Mouse (Mus musculus): ENCODE measurements around the gene Olfr1500. TPM values are rescaled to one million over a fixed set of nuclear protein-coding genes. Genes with fewer than 3 reads are reported as not detected.
A peak's percentile ranks its signal among the peaks of the same experiment; 100 is the strongest.
"Not testable (repeated sequence)": the region's sequence is repeated elsewhere in the genome, so short reads cannot be mapped to it uniquely, and the experiment has no call there.

Olfr1500 gene
- polyA plus RNA-seq (2016; fragmentation: Nextera tagmentation; extraction: Ambion mirVana) = not detected in 2 replicates

- H3K4me3 ChIP-seq = no peak within 1 kb of the TSS
- H3K27ac ChIP-seq (replicated peaks) = no peak within 1 kb of the TSS
- no peaks in the 10 kb centered on the region for H3K27me3 ChIP-seq
- H3K9me3 ChIP-seq = no peaks in the 10 kb centered on the region
- H3K9ac ChIP-seq (replicated peaks) = no peak within 1 kb of the TSS
- H3K4me1 ChIP-seq = no peaks in the 10 kb centered on the region
- H3K36me3 ChIP-seq = no peaks in the 10 kb centered on the region
- no peak for ATAC-seq (ENCODE audit: low FRiP score, low read depth)
- no peak within 1 kb of the TSS for H3K4me2 ChIP-seq (replicated peaks)
Observed at GRCm38 (mm10) chr19:13830388-13830787, at the start of gene Olfr1500. TSS of gene Olfr1500 (minus strand) at chr19:13830488.

GRCm38 (mm10) chr19:13861495-13861894 is 31.2 kb upstream of the Olfr1500 start, which contains the start of gene Olfr1502:
TSS of gene Olfr1502 (plus strand) at chr19:13861795.
- Histone ChIP-seq H3K9ac (replicated peaks) (no peak within 1 kb of the TSS), H3K9me3 (no peaks in the 10 kb centered on the region), H3K4me3 (no peak within 1 kb of the TSS), H3K4me2 (replicated peaks) (no peak within 1 kb of the TSS), H3K27me3 (no peaks in the 10 kb centered on the region), H3K36me3 (no peaks in the 10 kb centered on the region), H3K27ac (replicated peaks) (no peak within 1 kb of the TSS), H3K4me1 (no peaks in the 10 kb centered on the region)
- no peak for ATAC-seq (ENCODE audit: low FRiP score, low read depth)
- 89% methylated on average over 1 of the region's 1 CpGs for WGBS

- H3K4me3 ChIP-seq; H3K9me3 ChIP-seq; ATAC-seq (ENCODE audit: low FRiP score, low read depth); H3K4me1 ChIP-seq; H3K9ac ChIP-seq (replicated peaks); H3K27me3 ChIP-seq; H3K27ac ChIP-seq (replicated peaks); H3K36me3 ChIP-seq; H3K4me2 ChIP-seq (replicated peaks): not testable (repeated sequence)
Observed at GRCm38 (mm10) chr19:13850592-13850991, 20.3 kb upstream of the Olfr1500 start, which contains the start of gene Olfr1501. TSS of gene Olfr1501 (minus strand) at chr19:13850692.

DNA sequence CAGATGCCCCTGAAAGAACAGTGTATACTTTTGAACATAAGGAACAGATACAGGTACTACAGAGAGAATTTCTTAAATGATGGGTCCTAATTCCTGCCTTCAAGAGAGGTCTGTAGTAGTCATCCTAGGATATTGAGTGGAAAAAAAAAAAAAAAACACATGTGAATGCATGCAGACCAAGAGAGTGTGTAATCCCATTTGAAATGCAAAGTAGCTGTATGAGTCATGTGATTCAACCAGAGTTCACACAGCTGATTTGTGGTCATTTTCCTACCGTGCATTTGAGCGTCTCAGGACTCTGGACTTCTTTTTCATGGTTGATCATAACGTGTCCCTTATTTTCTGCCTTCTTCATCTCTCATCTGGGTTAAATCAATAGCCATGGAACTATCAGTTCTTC is 1.8 kb downstream of the Olfr1500 start:
- Histone ChIP-seq H3K27ac (replicated peaks) (no peak overlapping the region), H3K27me3 (no peaks in the 10 kb centered on the region), H3K4me3 (no peak overlapping the region), H3K9ac (replicated peaks) (no peak overlapping the region), H3K4me1 (no peaks in the 10 kb centered on the region), H3K4me2 (replicated peaks) (no peak overlapping the region), H3K9me3 (no peaks in the 10 kb centered on the region), H3K36me3 (no peaks in the 10 kb centered on the region)
- ATAC-seq (ENCODE audit: low FRiP score, low read depth) = peak; percentile 54; the same call in 1 of the 2 replicates
- 68% methylated on average over 3 of the region's 3 CpGs for WGBS

DNA sequence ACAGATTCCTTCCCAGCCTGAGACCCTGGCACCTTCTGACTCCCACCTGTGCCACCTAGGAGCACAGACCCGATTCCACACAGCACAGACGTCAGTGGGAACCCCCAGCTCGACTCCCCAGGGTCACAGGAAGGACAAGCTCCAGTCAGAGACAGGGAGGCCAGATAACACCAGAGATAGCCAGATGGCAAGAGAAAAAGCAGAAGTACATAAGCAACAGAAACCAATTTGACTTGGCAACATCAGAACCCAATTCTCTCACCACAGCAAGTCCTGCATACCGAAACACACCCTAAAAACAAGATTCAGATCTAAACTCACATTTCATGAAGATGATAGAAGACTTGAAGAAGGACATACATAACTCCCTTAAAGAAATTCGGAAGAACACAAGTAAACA is 9.4 kb downstream of the Olfr1500 start:
- Histone ChIP-seq H3K4me2 (replicated peaks) (no peak overlapping the region), H3K4me1 (no peaks in the 10 kb centered on the region), H3K36me3 (no peaks in the 10 kb centered on the region), H3K27me3 (no peaks in the 10 kb centered on the region), H3K9ac (replicated peaks) (no peak overlapping the region), H3K9me3 (no peaks in the 10 kb centered on the region), H3K27ac (replicated peaks) (no peak overlapping the region), H3K4me3 (no peak overlapping the region)
- ATAC-seq (ENCODE audit: low FRiP score, low read depth) = no peak
- 71% methylated on average over 5 of the region's 5 CpGs for WGBS

GRCm38 (mm10) chr19:13819347-13819746 is 10.9 kb downstream of the Olfr1500 start, which contains the start of gene Olfr1499:
TSS of gene Olfr1499 (minus strand) at chr19:13819447.
- ATAC-seq (ENCODE audit: low FRiP score, low read depth) = no peak
- H3K36me3 ChIP-seq = no peaks in the 10 kb centered on the region
- no peak within 1 kb of the TSS for H3K27ac ChIP-seq (replicated peaks)
- no peaks in the 10 kb centered on the region for H3K27me3 ChIP-seq
- H3K9me3 ChIP-seq = no peaks in the 10 kb centered on the region
- H3K4me3 ChIP-seq = no peak within 1 kb of the TSS
- no peak within 1 kb of the TSS for H3K4me2 ChIP-seq (replicated peaks)
- no peaks in the 10 kb centered on the region for H3K4me1 ChIP-seq
- H3K9ac ChIP-seq (replicated peaks) = no peak within 1 kb of the TSS

DNA sequence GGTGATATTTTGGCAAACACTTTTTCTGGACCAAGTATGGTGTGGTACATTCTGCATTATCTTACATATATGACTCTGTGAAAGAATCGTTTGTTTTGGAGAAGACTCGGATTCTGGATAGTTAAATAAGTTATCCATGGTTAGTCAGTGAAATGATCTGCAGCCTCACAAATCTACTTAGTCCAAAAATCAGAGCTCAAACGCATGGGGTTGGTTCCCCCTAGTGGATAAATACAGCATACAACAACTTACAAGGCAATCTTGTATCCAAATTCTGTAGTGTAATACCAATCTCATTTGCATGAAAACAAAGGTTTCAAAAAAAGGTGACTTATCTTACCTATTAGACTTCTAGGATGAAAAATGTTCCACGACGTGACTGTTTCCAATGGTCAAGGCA is 11.5 kb downstream of the Olfr1500 start:
- ATAC-seq (ENCODE audit: low FRiP score, low read depth) = no peak
- Histone ChIP-seq H3K4me1 (no peaks in the 10 kb centered on the region), H3K4me2 (replicated peaks) (no peak overlapping the region), H3K27me3 (no peaks in the 10 kb centered on the region), H3K9me3 (no peaks in the 10 kb centered on the region), H3K36me3 (no peaks in the 10 kb centered on the region), H3K9ac (replicated peaks) (no peak overlapping the region), H3K4me3 (no peak overlapping the region), H3K27ac (replicated peaks) (no peak overlapping the region)
- 30% methylated on average over 5 of the region's 5 CpGs for WGBS

GRCm38 (mm10) chr19:13812823-13813222 is 17.5 kb downstream of the Olfr1500 start:
- Histone ChIP-seq H3K27ac (replicated peaks) (no peak overlapping the region), H3K4me1 (no peaks in the 10 kb centered on the region), H3K4me3 (no peak overlapping the region), H3K27me3 (no peaks in the 10 kb centered on the region), H3K4me2 (replicated peaks) (no peak overlapping the region), H3K36me3 (no peaks in the 10 kb centered on the region), H3K9me3 (no peaks in the 10 kb centered on the region), H3K9ac (replicated peaks) (no peak overlapping the region)
- no peak for ATAC-seq (ENCODE audit: low FRiP score, low read depth)
- 68% methylated on average over 2 of the region's 2 CpGs for WGBS

GRCm38 (mm10) chr19:13805486-13805885 is 24.8 kb downstream of the Olfr1500 start:
- H3K4me3 ChIP-seq; H3K9ac ChIP-seq (replicated peaks); H3K27ac ChIP-seq (replicated peaks); H3K27me3 ChIP-seq; H3K4me1 ChIP-seq; H3K4me2 ChIP-seq (replicated peaks); H3K9me3 ChIP-seq; H3K36me3 ChIP-seq; ATAC-seq (ENCODE audit: low FRiP score, low read depth): not testable (repeated sequence)
- 70% methylated on average over 1 of the region's 1 CpGs for WGBS

DNA sequence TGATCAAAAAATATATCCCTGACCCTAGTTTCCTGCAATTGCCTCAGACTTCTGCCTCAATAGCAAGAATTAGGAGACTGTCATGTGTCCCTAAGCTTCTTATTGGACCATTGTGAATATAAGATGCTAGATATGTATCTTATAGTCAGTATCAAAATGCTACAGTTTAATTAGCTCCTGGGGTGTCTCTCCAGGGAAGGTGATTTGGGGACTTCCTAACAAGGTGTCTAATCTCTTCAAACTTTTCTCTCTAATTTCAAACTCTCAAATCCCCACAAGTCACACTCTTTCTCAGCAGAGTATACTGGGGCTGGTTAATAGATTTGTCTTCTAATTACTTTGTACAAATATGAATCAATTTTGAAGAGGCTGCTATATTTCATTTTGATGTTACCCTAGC is 32.2 kb downstream of the Olfr1500 start, which contains the start of gene Olfr1497:
Gene Olfr1497 (minus strand): TSS at position 101 of the 400 bp plus-strand sequence.
- Histone ChIP-seq H3K27me3 (no peaks in the 10 kb centered on the region), H3K36me3 (no peaks in the 10 kb centered on the region), H3K9me3 (no peaks in the 10 kb centered on the region), H3K27ac (replicated peaks) (no peak within 1 kb of the TSS), H3K4me1 (no peaks in the 10 kb centered on the region), H3K4me2 (replicated peaks) (no peak within 1 kb of the TSS), H3K9ac (replicated peaks) (no peak within 1 kb of the TSS), H3K4me3 (no peak within 1 kb of the TSS)
- ATAC-seq (ENCODE audit: low FRiP score, low read depth) = no peak

GRCm38 (mm10) chr19:13777578-13777977 is 52.7 kb downstream of the Olfr1500 start, which contains the start of gene Olfr1496:
TSS of gene Olfr1496 (plus strand) at chr19:13777878.
- Histone ChIP-seq H3K9me3 (no peaks in the 10 kb centered on the region), H3K4me3 (no peak within 1 kb of the TSS), H3K27ac (replicated peaks) (no peak within 1 kb of the TSS), H3K9ac (replicated peaks) (no peak within 1 kb of the TSS), H3K36me3 (no peaks in the 10 kb centered on the region), H3K4me1 (no peaks in the 10 kb centered on the region), H3K4me2 (replicated peaks) (no peak within 1 kb of the TSS), H3K27me3 (no peaks in the 10 kb centered on the region)
- WGBS = 83% methylated on average over 1 of the region's 1 CpGs
- ATAC-seq (ENCODE audit: low FRiP score, low read depth) = no peak
